Mouse (Mus musculus): ENCODE measurements around the gene Kcna7.

The Kcna7 gene

GRCm38 (mm10) chr7:45419859-45420614 lies 14.6 kb downstream of the Kcna7 start:
- no peak for DNase-seq (ENCODE audit: low read depth in 2 of 2, low spot score in 2 of 2)

- DNase-seq (ENCODE audit: low read depth in 2 of 2, low spot score in 2 of 2) = no peak
These were observed 15.1 kb downstream of the Kcna7 start, which contains the start of gene Lhb for GRCm38 (mm10) chr7:45420615-45420919. Gene Lhb (plus strand): TSS chr7:45420820.

- no peak for DNase-seq (ENCODE audit: low read depth in 2 of 2, low spot score in 2 of 2)
These were observed 15.7 kb downstream of the Kcna7 start for GRCm38 (mm10) chr7:45421194-45421593.

GRCm38 (mm10) chr7:45426556-45426955 lies 21.1 kb downstream of the Kcna7 start:
- DNase-seq (ENCODE audit: low read depth in 2 of 2, low spot score in 2 of 2) = no peak

- no peak for DNase-seq (ENCODE audit: low read depth in 2 of 2, low spot score in 2 of 2)
These were observed 28.4 kb downstream of the Kcna7 start for GRCm38 (mm10) chr7:45433835-45434202.

GRCm38 (mm10) chr7:45434203-45435015 lies 29.0 kb downstream of the Kcna7 start, which contains the start of gene Gys1:
Gene Gys1 (plus strand): TSS chr7:45434844.
- peak; percentile 100 for DNase-seq (ENCODE audit: low read depth in 2 of 2, low spot score in 2 of 2)

GRCm38 (mm10) chr7:45435038-45435437 lies 29.6 kb downstream of the Kcna7 start:
- no peak for DNase-seq (ENCODE audit: low read depth in 2 of 2, low spot score in 2 of 2)

- no peak for DNase-seq (ENCODE audit: low read depth in 2 of 2, low spot score in 2 of 2)
These were observed 31.0 kb downstream of the Kcna7 start for GRCm38 (mm10) chr7:45436444-45436843.

- DNase-seq (ENCODE audit: low read depth in 2 of 2, low spot score in 2 of 2) = no peak
These were observed 31.6 kb downstream of the Kcna7 start for GRCm38 (mm10) chr7:45437046-45437445.

GRCm38 (mm10) chr7:45437521-45438276 lies 32.2 kb downstream of the Kcna7 start, which contains the start of gene Ruvbl2:
Gene Ruvbl2 (minus strand): TSS chr7:45438096.
- DNase-seq (ENCODE audit: low read depth in 2 of 2, low spot score in 2 of 2) = no peak

- no peak for DNase-seq (ENCODE audit: low read depth in 2 of 2, low spot score in 2 of 2)
These were observed 38.3 kb downstream of the Kcna7 start for GRCm38 (mm10) chr7:45443526-45444420.

- DNase-seq (ENCODE audit: low read depth in 2 of 2, low spot score in 2 of 2) = no peak
These were observed 41.1 kb downstream of the Kcna7 start for GRCm38 (mm10) chr7:45446589-45446988.

- no peak for DNase-seq (ENCODE audit: low read depth in 2 of 2, low spot score in 2 of 2)
These were observed 42.0 kb downstream of the Kcna7 start for GRCm38 (mm10) chr7:45447325-45447990.

GRCm38 (mm10) chr7:45449974-45450373 lies 44.5 kb downstream of the Kcna7 start:
- no peak for DNase-seq (ENCODE audit: low read depth in 2 of 2, low spot score in 2 of 2)

GRCm38 (mm10) chr7:45451344-45451982 lies 46.0 kb downstream of the Kcna7 start:
- DNase-seq (ENCODE audit: low read depth in 2 of 2, low spot score in 2 of 2) = peak; percentile 78 to 87

GRCm38 (mm10) chr7:45454971-45455370 lies 49.5 kb downstream of the Kcna7 start:
- DNase-seq (ENCODE audit: low read depth in 2 of 2, low spot score in 2 of 2) = no peak

GRCm38 (mm10) chr7:45455932-45456696 lies 50.7 kb downstream of the Kcna7 start:
- no peak for DNase-seq (ENCODE audit: low read depth in 2 of 2, low spot score in 2 of 2)

- no peak for DNase-seq (ENCODE audit: low read depth in 2 of 2, low spot score in 2 of 2)
These were observed 51.3 kb downstream of the Kcna7 start for GRCm38 (mm10) chr7:45456721-45457203.
